Mouse (Mus musculus): ENCODE measurements around the gene Pdpr. TPM values are rescaled to one million over a fixed set of nuclear protein-coding genes. Genes with fewer than 3 reads are reported as not detected.
"Not testable (repeated sequence)": the region's sequence is repeated elsewhere in the genome, so short reads cannot be mapped to it uniquely, and the experiment has no call there.

Gene Pdpr
- polyA plus RNA-seq, 1 experiment from 2014 or later: 3.3 TPM

DNA sequence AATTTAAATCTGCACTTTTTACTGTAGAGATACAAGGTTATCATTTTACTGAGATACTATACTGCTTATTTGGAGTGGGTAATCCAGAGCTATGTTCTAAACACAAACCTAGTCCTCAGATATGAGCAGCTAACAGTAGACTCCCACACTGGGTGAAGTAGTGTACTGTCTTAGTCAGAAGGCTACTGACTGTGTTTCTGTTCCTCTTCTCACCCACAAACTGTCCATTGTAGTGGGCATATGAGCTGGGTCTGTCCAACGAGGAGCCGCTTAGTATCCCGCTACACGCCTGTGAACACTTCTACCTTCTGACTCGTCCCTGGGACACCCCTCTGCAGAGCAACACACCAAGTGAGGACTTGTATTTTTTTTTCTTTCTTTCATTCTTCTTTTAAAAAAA, 20.5 kb downstream of the Pdpr start:
- Histone ChIP-seq H3K9me3 (ENCODE audit: low read length) (no peaks in the 10 kb centered on the region), H3K4me2 (ENCODE audit: low read depth, low read length) (no peak overlapping the region), H3K4me3 (ENCODE audit: low read depth, low read length) (no peak overlapping the region), H3K27ac (ENCODE audit: low read depth) (no peak overlapping the region), H3K27me3 (ENCODE audit: insufficient read depth, low read length) (no peaks in the 10 kb centered on the region), H3K9ac (replicated peaks) (no peak overlapping the region), H3K36me3 (replicated peaks; ENCODE audit: insufficient read depth, low read length) (peaks cover 26% of the 10 kb centered on the region), H3K4me1 (ENCODE audit: insufficient read depth) (no peaks in the 10 kb centered on the region)
- no peak for DNase-seq
- 89% methylated on average over 5 of the region's 5 CpGs for WGBS (ENCODE audit: insufficient replicate concordance)
- no peak for ATAC-seq
- TF ChIP-seq CTCF (IDR thresholded peaks at IDR 0.05; ENCODE audit: low read depth) (no peak), EP300 (IDR thresholded peaks at IDR 0.05; ENCODE audit: low read depth) (no peak)

DNA sequence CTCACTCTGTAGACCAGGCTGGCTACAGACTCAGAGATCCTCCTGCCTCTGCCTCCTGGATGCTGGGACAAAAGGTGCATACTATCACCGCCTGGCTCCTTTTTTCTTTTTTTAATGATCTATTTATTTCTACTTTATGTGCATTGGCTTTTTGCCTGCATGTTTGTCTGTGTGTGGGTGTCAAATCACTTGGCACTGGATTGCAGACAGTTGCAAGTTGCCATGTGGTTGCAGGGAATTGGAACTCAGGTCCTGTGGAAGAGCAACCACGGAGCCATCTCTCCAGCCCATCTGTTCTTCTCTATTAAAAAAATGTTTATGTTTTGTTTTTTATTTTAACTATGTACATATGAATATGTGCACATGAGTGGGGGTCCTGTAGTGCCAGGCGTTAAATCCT, 25.1 kb downstream of the Pdpr start:
- Histone ChIP-seq H3K27ac (ENCODE audit: low read depth) (no peak overlapping the region), H3K4me2 (ENCODE audit: low read depth, low read length) (no peak overlapping the region), H3K9me3 (ENCODE audit: low read length) (no peaks in the 10 kb centered on the region), H3K27me3 (ENCODE audit: insufficient read depth, low read length) (no peaks in the 10 kb centered on the region), H3K4me1 (ENCODE audit: insufficient read depth) (no peaks in the 10 kb centered on the region), H3K36me3 (replicated peaks; ENCODE audit: insufficient read depth, low read length) (peaks cover 21% of the 10 kb centered on the region), H3K4me3 (ENCODE audit: low read depth, low read length) (no peak overlapping the region), H3K9ac (replicated peaks) (no peak overlapping the region)
- no peak for TF ChIP-seq EP300 (IDR thresholded peaks at IDR 0.05; ENCODE audit: low read depth)
- no peak for TF ChIP-seq CTCF (IDR thresholded peaks at IDR 0.05; ENCODE audit: low read depth)
- 88% methylated on average over 3 of the region's 3 CpGs for WGBS (ENCODE audit: insufficient replicate concordance)
- DNase-seq: no peak
- ATAC-seq: no peak

DNA sequence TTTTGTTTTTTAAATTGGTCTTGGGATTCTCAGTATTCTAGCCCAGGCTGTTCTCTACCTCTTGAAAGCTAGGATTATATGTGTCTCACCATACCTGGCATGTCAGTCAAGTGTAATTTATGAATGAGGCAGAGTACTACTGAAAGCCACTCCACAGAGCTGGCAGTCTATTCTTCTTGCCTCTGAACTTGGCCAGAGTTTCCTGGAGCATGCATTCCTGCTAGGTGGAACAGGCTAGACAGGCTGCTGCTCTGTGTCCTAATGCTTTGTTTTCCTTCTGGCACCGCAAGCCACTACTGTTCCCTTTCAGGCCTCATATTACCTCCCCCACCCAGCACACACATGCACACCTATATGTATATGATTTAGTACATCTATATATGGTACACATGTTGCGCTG, 36.3 kb downstream of the Pdpr start:
- Histone ChIP-seq H3K4me2 (ENCODE audit: low read depth, low read length) (no peak overlapping the region), H3K4me3 (ENCODE audit: low read depth, low read length) (no peak overlapping the region), H3K27ac (ENCODE audit: low read depth) (no peak overlapping the region), H3K9ac (replicated peaks) (no peak overlapping the region), H3K27me3 (ENCODE audit: insufficient read depth, low read length) (no peaks in the 10 kb centered on the region), H3K36me3 (replicated peaks; ENCODE audit: insufficient read depth, low read length) (peaks cover 38% of the 10 kb centered on the region), H3K9me3 (ENCODE audit: low read length) (no peaks in the 10 kb centered on the region), H3K4me1 (ENCODE audit: insufficient read depth) (no peaks in the 10 kb centered on the region)
- TF ChIP-seq CTCF (IDR thresholded peaks at IDR 0.05; ENCODE audit: low read depth) (no peak), EP300 (IDR thresholded peaks at IDR 0.05; ENCODE audit: low read depth) (no peak)
- 91% methylated on average over 2 of the region's 2 CpGs for WGBS (ENCODE audit: insufficient replicate concordance)
- no peak for DNase-seq
- ATAC-seq: no peak

DNA sequence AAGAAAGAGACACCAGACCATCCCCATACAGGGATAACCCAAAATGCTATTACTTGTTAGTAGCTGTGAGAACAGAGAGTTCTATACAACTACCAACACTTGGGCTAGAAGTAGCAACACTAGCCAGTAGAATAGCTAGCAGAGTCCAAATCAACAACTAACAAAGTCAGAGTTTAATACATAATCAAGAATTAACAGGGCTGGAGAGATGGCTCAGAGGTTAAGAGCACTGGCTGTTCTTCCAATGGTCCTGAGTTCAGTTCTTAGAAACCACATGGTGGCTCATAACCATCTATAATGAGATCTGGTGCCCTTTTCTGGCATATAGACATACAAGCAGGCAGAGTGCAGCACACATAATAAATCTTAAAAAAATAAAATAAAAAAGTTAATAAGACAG, 48.1 kb downstream of the Pdpr start:
- no peak for DNase-seq
- peaks cover 3% of the 10 kb centered on the region; the same call in 1 of the 2 replicates for H3K36me3 ChIP-seq (replicated peaks; ENCODE audit: insufficient read depth, low read length)
- no peaks in the 10 kb centered on the region for H3K9me3 ChIP-seq (ENCODE audit: low read length)
- no peak overlapping the region for H3K9ac ChIP-seq (replicated peaks)
- H3K4me2 ChIP-seq (ENCODE audit: low read depth, low read length): no peak overlapping the region
- no peak for ATAC-seq
- H3K27me3 ChIP-seq (ENCODE audit: insufficient read depth, low read length): no peaks in the 10 kb centered on the region
- no peak overlapping the region for H3K4me3 ChIP-seq (ENCODE audit: low read depth, low read length)
- no peak for TF ChIP-seq CTCF (IDR thresholded peaks at IDR 0.05; ENCODE audit: low read depth)
- no peak for TF ChIP-seq EP300 (IDR thresholded peaks at IDR 0.05; ENCODE audit: low read depth)
- no peak overlapping the region for H3K27ac ChIP-seq (ENCODE audit: low read depth)
- H3K4me1 ChIP-seq (ENCODE audit: insufficient read depth): peaks cover 17% of the 10 kb centered on the region

- H3K9me3 ChIP-seq (ENCODE audit: low read length); H3K27me3 ChIP-seq (ENCODE audit: insufficient read depth, low read length); H3K36me3 ChIP-seq (replicated peaks; ENCODE audit: insufficient read depth, low read length): not testable (repeated sequence)
- ATAC-seq: peak; percentile 75
- Histone ChIP-seq H3K9ac (replicated peaks) (peak overlapping the region; percentile 76), H3K4me2 (ENCODE audit: low read depth, low read length) (peak overlapping the region; percentile 95), H3K27ac (ENCODE audit: low read depth) (peak overlapping the region; percentile 64; the same call in 1 of the 2 replicates), H3K4me3 (ENCODE audit: low read depth, low read length) (peak overlapping the region; percentile 70), H3K4me1 (ENCODE audit: insufficient read depth) (peaks cover 17% of the 10 kb centered on the region)
- WGBS (ENCODE audit: insufficient replicate concordance): 0% methylated on average over 48 of the region's 63 CpGs
- peak; percentile 49 for DNase-seq
Observed at GRCm38 (mm10) chr8:111144901-111145459, 50.5 kb downstream of the Pdpr start.

DNA sequence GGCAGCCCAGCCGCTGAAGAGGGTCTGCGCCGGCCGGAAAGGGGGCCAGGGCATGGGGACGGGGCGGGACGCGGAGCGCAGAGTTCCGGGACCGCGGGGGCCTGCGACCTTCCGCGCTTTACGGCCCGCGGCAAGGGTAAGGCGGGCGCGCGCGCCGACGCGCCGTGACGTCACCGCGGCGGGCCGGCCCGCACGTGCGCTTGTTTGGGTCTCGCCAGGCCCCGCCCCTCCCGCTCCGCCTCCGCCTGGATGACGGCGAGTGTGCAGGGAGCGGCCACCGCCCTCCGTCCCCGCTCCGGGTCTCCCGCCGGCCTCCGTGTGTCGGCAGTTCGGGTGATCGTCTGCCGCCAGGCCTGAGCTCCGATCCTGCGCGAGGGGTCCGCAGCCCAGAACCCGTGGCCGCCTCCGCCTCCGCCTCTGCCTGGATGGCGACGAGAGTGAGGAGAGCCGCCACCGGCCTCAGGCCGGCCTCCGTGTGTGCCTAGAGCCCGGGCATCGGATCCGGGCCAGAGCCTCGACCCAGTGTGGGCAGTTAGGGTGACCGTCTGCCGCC, 51.1 kb downstream of the Pdpr start:
- H3K36me3 ChIP-seq (replicated peaks; ENCODE audit: insufficient read depth, low read length); H3K27me3 ChIP-seq (ENCODE audit: insufficient read depth, low read length); H3K9me3 ChIP-seq (ENCODE audit: low read length): not testable (repeated sequence)
- Histone ChIP-seq H3K4me2 (ENCODE audit: low read depth, low read length) (peak overlapping the region; percentile 95), H3K4me3 (ENCODE audit: low read depth, low read length) (peak overlapping the region; percentile 70), H3K9ac (replicated peaks) (peak overlapping the region; percentile 76), H3K27ac (ENCODE audit: low read depth) (peak overlapping the region; percentile 64; the same call in 1 of the 2 replicates), H3K4me1 (ENCODE audit: insufficient read depth) (peaks cover 17% of the 10 kb centered on the region)
- under 1% methylated on average over 36 of the region's 74 CpGs for whole genome bisulfite sequencing (ENCODE audit: insufficient replicate concordance)
- ATAC-seq: peak; percentile 93
- peak; percentile 97 for DNase-seq

All from liver, postnatal 0 days (tissue).